Mouse (Mus musculus): ENCODE data around the gene Dzip1.

Dzip1 gene

GRCm38 (mm10) chr14:118874126-118874525 is 51.1 kb downstream of the Dzip1 start:
- DNase-seq (ENCODE audit: low spot score in 2 of 2) = no peak

- no peak for DNase-seq (ENCODE audit: low spot score in 2 of 2)
Measured at GRCm38 (mm10) chr14:118869712-118870111, 55.5 kb downstream of the Dzip1 start.

GRCm38 (mm10) chr14:118868102-118868724 is 57.0 kb downstream of the Dzip1 start:
- DNase-seq (ENCODE audit: low spot score in 2 of 2) = no peak

GRCm38 (mm10) chr14:118867366-118867765 is 57.9 kb downstream of the Dzip1 start:
- DNase-seq (ENCODE audit: low spot score in 2 of 2) = no peak

- no peak for DNase-seq (ENCODE audit: low spot score in 2 of 2)
Measured at GRCm38 (mm10) chr14:118866014-118866811, 59.0 kb downstream of the Dzip1 start.

GRCm38 (mm10) chr14:118864905-118865304 is 60.4 kb downstream of the Dzip1 start:
- no peak for DNase-seq (ENCODE audit: low spot score in 2 of 2)

- no peak for DNase-seq (ENCODE audit: low spot score in 2 of 2)
Measured at GRCm38 (mm10) chr14:118862253-118862652, 63.0 kb downstream of the Dzip1 start.

GRCm38 (mm10) chr14:118858318-118858717 is 66.9 kb downstream of the Dzip1 start:
- DNase-seq (ENCODE audit: low spot score in 2 of 2) = no peak

- no peak for DNase-seq (ENCODE audit: low spot score in 2 of 2)
Measured at GRCm38 (mm10) chr14:118856563-118856962, 68.7 kb downstream of the Dzip1 start.

GRCm38 (mm10) chr14:118855141-118855800 is 70.0 kb downstream of the Dzip1 start:
- DNase-seq (ENCODE audit: low spot score in 2 of 2) = peak in 1 of 2 experiments; percentile 18

- DNase-seq (ENCODE audit: low spot score in 2 of 2) = peak; percentile 31 to 62
Measured at GRCm38 (mm10) chr14:118854371-118855114, 70.7 kb downstream of the Dzip1 start.

GRCm38 (mm10) chr14:118851496-118852107 is 73.7 kb downstream of the Dzip1 start:
- DNase-seq (ENCODE audit: low spot score in 2 of 2) = no peak

- DNase-seq (ENCODE audit: low spot score in 2 of 2) = no peak
Measured at GRCm38 (mm10) chr14:118850696-118851035, 74.6 kb downstream of the Dzip1 start.

GRCm38 (mm10) chr14:118850011-118850695 is 75.1 kb downstream of the Dzip1 start:
- DNase-seq (ENCODE audit: low spot score in 2 of 2) = no peak

- no peak for DNase-seq (ENCODE audit: low spot score in 2 of 2)
Measured at GRCm38 (mm10) chr14:118848171-118848570, 77.1 kb downstream of the Dzip1 start.

- no peak for DNase-seq (ENCODE audit: low spot score in 2 of 2)
Measured at GRCm38 (mm10) chr14:118846834-118847233, 78.4 kb downstream of the Dzip1 start.

GRCm38 (mm10) chr14:118842353-118842752 is 82.9 kb downstream of the Dzip1 start:
- no peak for DNase-seq (ENCODE audit: low spot score in 2 of 2)

- no peak for DNase-seq (ENCODE audit: low spot score in 2 of 2)
Measured at GRCm38 (mm10) chr14:118840027-118840426, 85.2 kb downstream of the Dzip1 start.

GRCm38 (mm10) chr14:118839416-118839815 is 85.8 kb downstream of the Dzip1 start:
- DNase-seq (ENCODE audit: low spot score in 2 of 2) = no peak

GRCm38 (mm10) chr14:118838556-118839120 is 86.6 kb downstream of the Dzip1 start:
- no peak for DNase-seq (ENCODE audit: low spot score in 2 of 2)

GRCm38 (mm10) chr14:118836754-118837153 is 88.5 kb downstream of the Dzip1 start:
- no peak for DNase-seq (ENCODE audit: low spot score in 2 of 2)

Data from urinary bladder, postnatal 4 days (tissue).